Mouse (Mus musculus) heart, postnatal 0 days (tissue): ENCODE data around the gene Col4a2.

ENCODE experiments used
- CTCF ChIP-seq: IDR thresholded peaks from 2 replicates; pipeline ENCODE4 v1.5.1; 2016; ENCODE audit warnings: antibody characterized with exemption, control low read depth, low read depth
- EP300 ChIP-seq: IDR thresholded peaks from 2 replicates; pipeline ENCODE4 v1.6.1; 2016; ENCODE audit warnings: antibody characterized with exemption, low read depth

DNA sequence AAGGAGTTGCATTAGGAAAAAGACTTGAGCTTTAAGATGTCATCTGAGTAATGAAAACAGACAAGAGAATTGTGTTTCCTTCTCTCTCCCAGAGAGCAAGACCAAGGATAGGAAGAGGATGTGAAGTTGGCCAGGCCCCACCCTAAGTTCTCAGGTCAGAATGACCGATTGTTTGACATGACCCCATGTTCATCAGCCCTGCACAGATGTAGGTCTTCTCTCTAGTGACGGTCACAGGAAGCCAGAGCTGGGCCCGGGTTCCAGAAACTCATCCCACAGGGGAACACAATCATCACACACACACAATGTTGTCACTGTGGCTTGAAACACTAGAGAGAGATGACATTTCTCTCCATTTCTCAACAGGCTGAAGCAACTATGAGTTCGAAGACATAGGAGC is 27.2 kb upstream of the Col4a2 start:
- TF ChIP-seq CTCF = no peak
- no peak for TF ChIP-seq EP300
